In genomic region chr15:60832586-60832985, GRCm38 (mm10) we compare ENCODE assay signal across 17 mouse cellular contexts. TPM values are rescaled to one million over a fixed set of nuclear protein-coding genes. Genes with fewer than 3 reads are reported as not detected.
DNase-seq lines count a peak whose midpoint lies in the region; ATAC-seq and TF ChIP-seq lines count a peak whose summit lies in the region.
"Had no signal": no experiment of that assay in that cellular context is flagged by ENCODE, and none has a peak within 500 bp of the region (broad histone marks: within the 10 kb centered on the region; RNA-seq: fewer than 3 reads in every experiment).

No protein-coding gene starts in this region.

- no peak overlapping the region for H3K9ac ChIP-seq in liver, adult 2 months (ENCODE audit: low read depth, low read length)
- H3K9ac ChIP-seq in liver, embryonic 11.5 days (ENCODE audit: low read depth, low read length): no peak overlapping the region
- H3K9ac ChIP-seq in midbrain, embryonic 16.5 days (ENCODE audit: low read depth, low read length): no peak overlapping the region

- no peak overlapping the region for H3K4me3 ChIP-seq in liver, adult 2 months (ENCODE audit: insufficient read depth, low read depth, low read length)
- H3K4me3 ChIP-seq in liver, embryonic 11.5 days (ENCODE audit: low read depth, low read length): no peak overlapping the region
- H3K4me3 ChIP-seq in midbrain, embryonic 16.5 days (ENCODE audit: low read depth, low read length): no peak overlapping the region
- H3K4me3 ChIP-seq: midbrain, embryonic 10.5 days had no signal

- 0 out of 2 replicates have a peak, but pooled peaks have one; percentile 24 for TF ChIP-seq CTCF in liver, adult 2 months (IDR thresholded peaks at IDR 0.05; ENCODE audit: low read depth, low read length)

- H3K27ac ChIP-seq in liver, adult 2 months (replicated peaks; ENCODE audit: insufficient read depth, low read depth, low read length): no peak overlapping the region
- H3K27ac ChIP-seq in liver, embryonic 11.5 days (ENCODE audit: low read depth, low read length): no peak overlapping the region
- H3K27ac ChIP-seq in midbrain, embryonic 16.5 days (ENCODE audit: low read length): no peak overlapping the region
- H3K27ac ChIP-seq: midbrain, embryonic 10.5 days had no signal

- H3K4me1 ChIP-seq in liver, adult 2 months (ENCODE audit: control insufficient read depth, insufficient read depth, low read length): no peaks in the 10 kb centered on the region
- H3K4me1 ChIP-seq in liver, embryonic 11.5 days (replicated peaks; ENCODE audit: control insufficient read depth, insufficient read depth, low read length): 0 out of 2 replicates have a peak, but pooled peaks cover 4% of the 10 kb centered on the region
- H3K4me1 ChIP-seq in midbrain, embryonic 16.5 days (ENCODE audit: control insufficient read depth, insufficient read depth, low read length): no peaks in the 10 kb centered on the region
- H3K4me1 ChIP-seq: midbrain, embryonic 10.5 days had no signal

- peak; percentile 87 for ATAC-seq in frontal cortex, adult (ENCODE audit: low TSS enrichment)
- no peak for ATAC-seq in liver, embryonic 11.5 days (replicated peaks; ENCODE audit: low FRiP score)
- ATAC-seq in midbrain, embryonic 16.5 days: no peak
- no peak for ATAC-seq in granulocyte monocyte progenitor cell, adult 5-6 weeks (replicated peaks; ENCODE audit: poor library complexity, severe bottlenecking)
- ATAC-seq: activated CD4-positive, CD25-positive, alpha-beta regulatory T cell, adult 4 months; forebrain, embryonic 14.5 days had no signal

- no peak overlapping the region for H3K4me2 ChIP-seq in liver, embryonic 11.5 days
- H3K4me2 ChIP-seq in midbrain, embryonic 16.5 days (ENCODE audit: low read length): no peak overlapping the region

- DNase-seq in frontal cortex, postnatal 10 days (ENCODE audit: low spot score in 2 of 2): no peak
- peak; percentile 27 for DNase-seq in liver, adult 2 months (ENCODE audit: extremely low read depth, low read depth, low spot score)
- no peak for DNase-seq in liver, embryonic 11.5 days (ENCODE audit: low spot score)
- DNase-seq in thymus, postnatal 14 days: peak; percentile 26
- no peak for DNase-seq in thymus, postnatal 4 days
- DNase-seq: B cell, adult 2 months; cerebellum, adult 11-12 months; gastrocnemius, postnatal 25 days; kidney, adult 11 months; layer of hippocampus, adult 9-11 months; right cerebral cortex, postnatal 25 days had no signal

- H3K36me3 ChIP-seq in liver, adult 2 months (ENCODE audit: control insufficient read depth, insufficient read depth, low read length): no peaks in the 10 kb centered on the region
- no peaks in the 10 kb centered on the region for H3K36me3 ChIP-seq in liver, embryonic 11.5 days (ENCODE audit: control insufficient read depth, insufficient read depth, low read length)
- no peaks in the 10 kb centered on the region for H3K36me3 ChIP-seq in midbrain, embryonic 16.5 days (ENCODE audit: control insufficient read depth, insufficient read depth, low read length)
- H3K36me3 ChIP-seq: midbrain, embryonic 10.5 days had no signal

- no peaks in the 10 kb centered on the region for H3K79me2 ChIP-seq in liver, adult 2 months (ENCODE audit: control insufficient read depth, insufficient read depth, low read length)

- H3K9me3 ChIP-seq in liver, embryonic 11.5 days (ENCODE audit: control insufficient read depth, low read length): no peaks in the 10 kb centered on the region
- H3K9me3 ChIP-seq in midbrain, embryonic 16.5 days (replicated peaks; ENCODE audit: control insufficient read depth, low read length, poor library complexity, severe bottlenecking): no peaks in the 10 kb centered on the region
- H3K9me3 ChIP-seq: midbrain, embryonic 10.5 days had no signal

- 0 out of 2 replicates have a peak, but pooled peaks cover 2% of the 10 kb centered on the region for H3K27me3 ChIP-seq in liver, adult 2 months (ENCODE audit: control insufficient read depth, insufficient read depth, low read length)
- H3K27me3 ChIP-seq in liver, embryonic 11.5 days (replicated peaks; ENCODE audit: control insufficient read depth, insufficient read depth, low read length): no peaks in the 10 kb centered on the region
- H3K27me3 ChIP-seq in midbrain, embryonic 16.5 days (ENCODE audit: control insufficient read depth, insufficient read depth, low read depth, low read length): no peaks in the 10 kb centered on the region

- no peak for TF ChIP-seq POLR2A in liver, adult 2 months (IDR thresholded peaks at IDR 0.05; ENCODE audit: extremely low read depth, insufficient read depth, low read length)

RNA-seq across cellular contexts. Expression of gene Fam84b, which starts 21.0 kb away (rescaled TPM):
- total RNA-seq in liver, adult 2 months (2014; rRNA removed): 5.5 and 5.7 TPM in 2 replicates
- 10.6 and 12.3 TPM in 2 replicates for polyA plus RNA-seq in liver, adult 2 months (2012; rRNA removed)
- 10.7 and 11.4 TPM in 2 replicates for polyA plus RNA-seq in liver, embryonic 11.5 days (2014; fragmentation: Nextera tagmentation; extraction: Ambion mirVana)
- polyA plus RNA-seq in midbrain, embryonic 16.5 days (2015; fragmentation: Nextera tagmentation; extraction: Ambion mirVana): 9.7 and 10.8 TPM in 2 replicates
- 8.9 and 9.8 TPM in 2 replicates for total RNA-seq in granulocyte monocyte progenitor cell, adult 5-6 weeks (2014; fragmentation: Nextera tagmentation)
- 7.9 and 9.0 TPM in 2 replicates for total RNA-seq in granulocyte monocyte progenitor cell, adult 5-6 weeks (2017)

Comparison
In these comparisons a context has a peak if more than half of its experiments do, and no peak if none do; other contexts are left out.
1. DNase-seq: peak in liver, adult 2 months (single experiment) and thymus, postnatal 14 days (single experiment); none in frontal cortex, postnatal 10 days (0 of 2), liver, embryonic 11.5 days (single experiment) and thymus, postnatal 4 days (single experiment).